Mouse (Mus musculus) heart, embryonic 10.5 days (tissue): ENCODE data around the gene Tmbim6. TPM values are rescaled to one million over a fixed set of nuclear protein-coding genes. Genes with fewer than 3 reads are reported as not detected.
"Not testable (repeated sequence)": the region's sequence is repeated elsewhere in the genome, so short reads cannot be mapped to it uniquely, and the experiment has no call there.

ENCODE experiments used
- DNase-seq: peaks from one replicate; pipeline ENCODE4 v3.0.0-alpha.2; 2017; ENCODE audit warnings: low spot score
- H3K27ac ChIP-seq: fragments of 300-500 bp; sonication (generic); 2 replicates; pipeline ENCODE4 v1.5.1; 2016; ENCODE audit warnings: mild to moderate bottlenecking
- H3K27me3 ChIP-seq: fragments of 300-500 bp; sonication (generic); 2 replicates; pipeline ENCODE4 v1.6.1; 2016; ENCODE audit warnings: mild to moderate bottlenecking; ENCODE audit not compliant: poor library complexity, insufficient read depth, severe bottlenecking
- H3K36me3 ChIP-seq: fragments of 300-500 bp; sonication (generic); 2 replicates; pipeline ENCODE4 v1.6.1; 2016; ENCODE audit warnings: mild to moderate bottlenecking, moderate library complexity
- H3K4me1 ChIP-seq: fragments of 300-500 bp; sonication (generic); 2 replicates; pipeline ENCODE4 v1.6.1; 2016; ENCODE audit warnings: mild to moderate bottlenecking
- H3K4me3 ChIP-seq: fragments of 300-500 bp; sonication (generic); 2 replicates; pipeline ENCODE4 v1.5.1; 2016; ENCODE audit warnings: mild to moderate bottlenecking, moderate library complexity
- H3K9me3 ChIP-seq: fragments of 300-500 bp; sonication (generic); 2 replicates; pipeline ENCODE4 v1.6.1; 2016; ENCODE audit warnings: mild to moderate bottlenecking, moderate library complexity
- WGBS: fragments of 180-500 bp; shearing (Covaris S2); methylation state at CpG from one replicate; pipeline ENCODE4 v1.1.7; 2016; 5-methylcytosine and 5-hydroxymethylcytosine counted together
- polyA plus RNA-seq: library from polyadenylated mRNA; unstranded; fragments of >200 nt; fragmentation: Nextera tagmentation; extraction: Ambion mirVana; gene quantifications from 2 replicates; pipeline ENCODE4 v1.2.1, GENCODE M21; 2016

Gene Tmbim6
- polyA plus RNA-seq, 1 experiment from 2014 or later, result 308 TPM

- peak overlapping the region; percentile 4; the same call in 1 of the 2 replicates for H3K27ac ChIP-seq
Observed at GRCm38 (mm10) chr15:99430394-99430793, 37.7 kb downstream of the Tmbim6 start.

DNA sequence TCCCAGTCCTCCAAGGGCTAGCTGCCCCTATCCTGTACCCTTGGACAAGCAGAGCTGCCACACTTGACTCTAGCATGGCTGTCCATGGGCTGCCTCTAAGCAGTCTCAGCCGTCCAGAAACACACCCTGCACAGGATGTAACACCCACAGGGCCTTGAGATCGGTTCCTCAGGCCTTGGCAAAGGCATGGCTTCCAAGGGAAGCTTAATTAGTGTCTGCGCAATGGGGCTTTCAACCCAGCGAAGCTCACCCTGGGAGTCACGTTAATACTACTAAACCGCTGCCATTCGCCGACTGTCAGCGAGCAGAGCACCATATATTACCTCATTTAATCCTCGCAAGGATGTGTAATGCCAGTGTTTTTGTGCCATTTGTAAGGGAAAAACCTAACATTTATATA lies 38.4 kb downstream of the Tmbim6 start:
- peaks cover 86% of the 10 kb centered on the region for H3K4me1 ChIP-seq
- no peak for DNase-seq
- no peaks in the 10 kb centered on the region for H3K27me3 ChIP-seq
- no peak overlapping the region for H3K4me3 ChIP-seq
- no peaks in the 10 kb centered on the region for H3K9me3 ChIP-seq
- WGBS, result 87% methylated on average over 10 of the region's 10 CpGs
- peaks cover 62% of the 10 kb centered on the region for H3K36me3 ChIP-seq
- no peak overlapping the region for H3K27ac ChIP-seq

More at GRCm38 (mm10) chr15:99430394-99430793, 37.7 kb downstream of the Tmbim6 start:
- Histone ChIP-seq H3K4me1 (peaks cover 88% of the 10 kb centered on the region), H3K27me3 (no peaks in the 10 kb centered on the region), H3K9me3 (no peaks in the 10 kb centered on the region), H3K36me3 (peaks cover 66% of the 10 kb centered on the region), H3K4me3 (no peak overlapping the region)
- no peak for DNase-seq
- WGBS, result 73% methylated on average over 8 of the region's 8 CpGs

DNA sequence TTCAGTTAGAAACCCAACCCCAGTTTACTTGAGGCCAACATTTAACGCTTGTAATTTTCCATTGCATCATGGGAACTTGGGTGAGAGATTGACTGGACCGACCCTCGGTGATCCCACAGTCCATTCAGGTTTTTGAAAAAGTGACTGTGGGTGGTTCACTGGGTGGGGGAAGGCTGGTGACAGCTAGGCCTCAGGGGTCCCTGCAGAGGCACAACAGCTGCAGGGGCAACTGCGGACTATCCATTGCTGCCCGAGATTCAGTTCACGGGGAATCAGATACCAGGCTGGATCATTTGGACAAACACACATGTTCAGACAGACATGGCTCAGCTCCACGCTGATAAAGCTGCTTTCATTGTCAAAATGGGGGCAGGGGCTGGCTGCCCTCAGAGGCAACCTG lies 38.8 kb downstream of the Tmbim6 start:
- DNase-seq, result no peak
- Histone ChIP-seq H3K4me3 (no peak overlapping the region), H3K27me3 (no peaks in the 10 kb centered on the region), H3K36me3 (peaks cover 62% of the 10 kb centered on the region), H3K9me3 (no peaks in the 10 kb centered on the region), H3K4me1 (peaks cover 88% of the 10 kb centered on the region), H3K27ac (no peak overlapping the region; the same call in 1 of the 2 replicates)
- WGBS, result 60% methylated on average over 7 of the region's 7 CpGs

- WGBS, result 45% methylated on average over 8 of the region's 8 CpGs
- DNase-seq, result no peak
- Histone ChIP-seq H3K4me1 (peaks cover 88% of the 10 kb centered on the region), H3K9me3 (no peaks in the 10 kb centered on the region), H3K4me3 (no peak overlapping the region), H3K36me3 (peaks cover 62% of the 10 kb centered on the region), H3K27me3 (no peaks in the 10 kb centered on the region), H3K27ac (peak overlapping the region; percentile 65)
Observed at GRCm38 (mm10) chr15:99431967-99432366, 39.3 kb downstream of the Tmbim6 start.

DNA sequence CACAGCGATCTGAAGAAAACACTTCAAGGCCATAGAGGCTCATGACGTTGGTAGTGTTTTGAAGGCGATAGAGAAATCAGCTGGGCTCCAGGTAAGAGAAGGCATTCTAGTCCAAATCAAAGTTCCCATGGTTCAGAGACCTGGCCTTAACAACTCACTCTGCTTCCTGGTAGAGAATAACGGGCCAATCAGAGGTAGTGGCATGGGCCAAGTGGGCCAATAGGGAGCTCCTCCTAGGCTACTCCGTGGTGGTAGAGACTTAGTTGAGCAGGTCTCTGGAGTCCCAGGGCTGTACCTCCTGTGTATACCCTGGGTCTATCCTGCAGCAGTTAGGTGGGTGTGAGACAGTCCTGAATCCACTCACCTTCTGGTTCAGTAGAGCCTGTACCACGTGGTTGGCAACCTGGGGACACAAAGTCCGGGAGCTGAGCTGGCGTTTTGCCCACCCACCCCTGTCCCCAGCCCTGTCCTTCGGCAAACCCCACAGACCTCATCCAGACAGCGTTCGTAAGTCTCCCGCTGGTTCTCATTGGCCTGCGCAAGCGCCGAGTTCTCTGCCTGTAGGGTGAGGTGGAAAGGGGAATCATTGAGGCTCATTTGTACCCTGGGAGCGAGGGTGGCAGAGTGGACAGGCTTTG lies 40.5 kb downstream of the Tmbim6 start:
- H3K4me1 ChIP-seq, result peaks cover 83% of the 10 kb centered on the region
- 88% methylated on average over 16 of the region's 16 CpGs for WGBS
- no peak overlapping the region for H3K4me3 ChIP-seq
- DNase-seq, result no peak
- H3K9me3 ChIP-seq, result no peaks in the 10 kb centered on the region
- peaks cover 61% of the 10 kb centered on the region for H3K36me3 ChIP-seq
- no peaks in the 10 kb centered on the region for H3K27me3 ChIP-seq
- peak overlapping the region; percentile 65; the same call in 1 of the 2 replicates for H3K27ac ChIP-seq

DNA sequence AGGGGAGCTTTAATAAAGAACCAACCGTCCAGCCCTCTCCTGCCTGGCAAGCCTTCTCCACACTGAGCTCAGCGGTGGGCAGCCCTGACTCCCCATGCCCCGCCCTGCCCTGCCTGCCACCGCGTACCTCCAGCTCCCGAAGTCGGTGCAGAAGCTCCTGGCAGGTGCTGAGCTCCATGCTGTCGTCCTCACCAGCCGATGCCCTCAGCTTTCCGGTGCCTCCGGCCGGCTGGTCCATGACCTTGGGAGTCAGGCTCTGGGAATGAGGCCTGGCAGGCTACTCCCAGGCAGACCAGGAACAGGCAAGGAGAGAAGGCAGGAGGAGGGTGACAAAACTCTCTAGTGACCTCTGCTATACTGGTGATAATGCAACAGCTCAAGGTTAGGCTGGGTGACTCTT lies 41.2 kb downstream of the Tmbim6 start:
- H3K36me3 ChIP-seq, result peaks cover 64% of the 10 kb centered on the region
- H3K4me1 ChIP-seq, result peaks cover 79% of the 10 kb centered on the region
- 74% methylated on average over 12 of the region's 12 CpGs for WGBS
- H3K27ac ChIP-seq, result peak overlapping the region; percentile 63; the same call in 1 of the 2 replicates
- no peak for DNase-seq
- H3K27me3 ChIP-seq, result no peaks in the 10 kb centered on the region
- H3K4me3 ChIP-seq, result no peak overlapping the region
- no peaks in the 10 kb centered on the region for H3K9me3 ChIP-seq

- peaks cover 59% of the 10 kb centered on the region for H3K4me1 ChIP-seq
- peak overlapping the region; percentile 13; the same call in 1 of the 2 replicates for H3K27ac ChIP-seq
- H3K4me3 ChIP-seq, result no peak overlapping the region
- H3K9me3 ChIP-seq, result no peaks in the 10 kb centered on the region
- H3K36me3 ChIP-seq, result peaks cover 42% of the 10 kb centered on the region
- 77% methylated on average over 8 of the region's 8 CpGs for WGBS
- H3K27me3 ChIP-seq, result no peaks in the 10 kb centered on the region
- DNase-seq, result no peak
Observed at GRCm38 (mm10) chr15:99438966-99439698, 46.5 kb downstream of the Tmbim6 start.

DNA sequence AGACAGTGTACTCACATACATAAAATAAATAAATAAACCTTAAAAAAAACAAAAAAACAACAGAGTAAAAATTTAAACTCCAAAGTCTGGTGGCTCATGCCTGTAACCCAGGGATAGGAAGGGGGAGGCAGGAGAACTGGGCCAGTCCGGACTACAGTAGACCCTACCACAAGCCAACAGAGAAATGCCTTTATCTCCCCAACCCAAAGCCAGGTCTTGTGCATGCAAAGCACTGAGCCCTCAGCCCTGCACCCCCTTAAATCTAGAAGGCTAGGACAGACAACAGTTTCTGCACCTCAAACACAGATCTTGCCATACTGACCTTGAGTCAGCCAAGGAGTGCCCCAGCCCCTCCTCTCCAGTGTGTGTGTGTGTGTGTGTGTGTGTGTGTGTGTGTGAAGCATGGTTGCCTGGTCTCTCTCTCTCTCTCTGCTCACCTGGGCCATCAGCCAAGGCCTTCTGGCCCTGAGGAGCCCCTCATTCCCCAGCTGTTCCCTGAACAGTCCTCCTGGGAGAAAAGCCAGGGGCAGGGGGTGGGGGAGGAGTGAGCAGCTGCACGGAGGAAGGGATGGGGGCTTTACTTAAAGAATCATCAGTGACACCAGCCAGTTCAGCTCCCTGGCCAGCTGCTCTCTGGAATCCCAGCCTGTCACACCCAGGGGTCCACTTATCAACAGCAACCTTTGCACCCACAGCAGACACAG lies 47.6 kb downstream of the Tmbim6 start:
- WGBS, result 41% methylated on average over 2 of the region's 2 CpGs
- DNase-seq, result peak; percentile 75
- H3K4me1 ChIP-seq, result peaks cover 48% of the 10 kb centered on the region
- H3K27me3 ChIP-seq, result no peaks in the 10 kb centered on the region
- H3K36me3 ChIP-seq, result peaks cover 53% of the 10 kb centered on the region
- no peak overlapping the region for H3K4me3 ChIP-seq
- no peaks in the 10 kb centered on the region for H3K9me3 ChIP-seq
- H3K27ac ChIP-seq, result peak overlapping the region; percentile 62

- 57% methylated on average over 8 of the region's 8 CpGs for WGBS
- Histone ChIP-seq H3K36me3 (peaks cover 56% of the 10 kb centered on the region), H3K4me1 (peaks cover 44% of the 10 kb centered on the region), H3K4me3 (no peak overlapping the region), H3K9me3 (no peaks in the 10 kb centered on the region), H3K27ac (peak overlapping the region; percentile 62), H3K27me3 (no peaks in the 10 kb centered on the region)
- no peak for DNase-seq
Observed at GRCm38 (mm10) chr15:99440816-99441457, 48.3 kb downstream of the Tmbim6 start.

- no peak for DNase-seq
- no peak overlapping the region for H3K4me3 ChIP-seq
- no peak overlapping the region for H3K27ac ChIP-seq
- H3K27me3 ChIP-seq, result no peaks in the 10 kb centered on the region
- H3K4me1 ChIP-seq, result peaks cover 30% of the 10 kb centered on the region
- H3K36me3 ChIP-seq, result peaks cover 41% of the 10 kb centered on the region
- 82% methylated on average over 7 of the region's 7 CpGs for WGBS
- H3K9me3 ChIP-seq, result no peaks in the 10 kb centered on the region
Observed at GRCm38 (mm10) chr15:99442358-99442757, 49.7 kb downstream of the Tmbim6 start.

GRCm38 (mm10) chr15:99445567-99445966 lies 52.9 kb downstream of the Tmbim6 start:
- Histone ChIP-seq H3K27ac (no peak overlapping the region), H3K36me3 (peaks cover 31% of the 10 kb centered on the region), H3K27me3 (no peaks in the 10 kb centered on the region), H3K9me3 (no peaks in the 10 kb centered on the region), H3K4me1 (peaks cover 42% of the 10 kb centered on the region), H3K4me3 (no peak overlapping the region)
- WGBS, result 78% methylated on average over 6 of the region's 6 CpGs
- no peak for DNase-seq

DNA sequence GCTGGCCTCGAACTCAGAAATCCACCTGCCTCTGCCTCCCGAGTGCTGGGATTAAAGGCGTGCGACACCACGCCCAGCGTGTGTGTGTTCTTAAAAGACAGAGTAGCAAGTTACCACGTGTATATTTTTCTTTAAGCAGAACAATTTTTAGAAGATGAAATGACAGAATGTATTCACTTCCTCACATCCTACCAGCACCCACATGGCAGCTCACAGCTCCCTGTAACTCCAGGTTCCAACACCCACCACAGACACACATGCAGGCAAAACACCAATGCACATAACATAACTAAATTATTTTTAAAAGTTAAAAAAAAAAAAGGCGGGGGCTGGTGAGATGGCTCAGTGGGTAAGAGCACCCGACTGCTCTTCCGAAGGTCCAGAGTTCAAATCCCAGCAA lies 53.5 kb downstream of the Tmbim6 start:
- WGBS, result 88% methylated on average over 10 of the region's 10 CpGs
- not testable (repeated sequence) for H3K27me3 ChIP-seq, H3K9me3 ChIP-seq, H3K4me3 ChIP-seq, DNase-seq, H3K27ac ChIP-seq
- peaks cover 34% of the 10 kb centered on the region for H3K36me3 ChIP-seq
- peaks cover 42% of the 10 kb centered on the region for H3K4me1 ChIP-seq
